Mouse (Mus musculus): ENCODE measurements around the gene Pcnp. TPM values are rescaled to one million over a fixed set of nuclear protein-coding genes. Genes with fewer than 3 reads are reported as not detected.
A peak's percentile ranks its signal among the peaks of the same experiment; 100 is the strongest.
"Not testable (repeated sequence)": the region's sequence is repeated elsewhere in the genome, so short reads cannot be mapped to it uniquely, and the experiment has no call there.

The Pcnp gene
- total RNA-seq, 1 experiment from 2014 or later = 116 TPM

- ATAC-seq (replicated peaks; ENCODE audit: low read depth, poor library complexity, severe bottlenecking) = no peak
Measured at GRCm38 (mm10) chr16:55971735-55972615, 57.6 kb downstream of the Pcnp start.

DNA sequence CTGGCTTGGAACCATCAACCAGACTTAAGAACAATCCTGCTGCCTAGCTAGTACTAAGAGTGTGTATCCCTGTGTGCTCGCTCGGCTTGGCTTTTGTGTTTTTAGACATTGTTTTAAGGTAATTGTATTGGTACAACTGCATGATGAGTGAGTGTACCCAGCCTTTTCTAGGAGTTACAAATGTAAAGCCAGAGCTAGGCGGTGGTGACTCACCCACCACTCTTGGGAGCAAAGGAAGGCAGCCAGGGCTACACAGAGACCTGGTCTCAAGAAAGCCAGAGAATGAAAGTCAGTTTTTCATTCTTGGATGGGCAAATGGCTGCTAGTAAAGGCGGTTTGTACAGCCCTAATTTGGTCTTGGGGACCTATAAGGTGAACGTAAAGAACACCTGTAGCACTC, 59.1 kb downstream of the Pcnp start:
- ATAC-seq (replicated peaks; ENCODE audit: low read depth, poor library complexity, severe bottlenecking) = no peak

GRCm38 (mm10) chr16:55969147-55969546, 60.4 kb downstream of the Pcnp start:
- peak; percentile 30 for ATAC-seq (replicated peaks; ENCODE audit: low read depth, poor library complexity, severe bottlenecking)

GRCm38 (mm10) chr16:55967221-55967620, 62.3 kb downstream of the Pcnp start:
- ATAC-seq (replicated peaks; ENCODE audit: low read depth, poor library complexity, severe bottlenecking) = no peak

DNA sequence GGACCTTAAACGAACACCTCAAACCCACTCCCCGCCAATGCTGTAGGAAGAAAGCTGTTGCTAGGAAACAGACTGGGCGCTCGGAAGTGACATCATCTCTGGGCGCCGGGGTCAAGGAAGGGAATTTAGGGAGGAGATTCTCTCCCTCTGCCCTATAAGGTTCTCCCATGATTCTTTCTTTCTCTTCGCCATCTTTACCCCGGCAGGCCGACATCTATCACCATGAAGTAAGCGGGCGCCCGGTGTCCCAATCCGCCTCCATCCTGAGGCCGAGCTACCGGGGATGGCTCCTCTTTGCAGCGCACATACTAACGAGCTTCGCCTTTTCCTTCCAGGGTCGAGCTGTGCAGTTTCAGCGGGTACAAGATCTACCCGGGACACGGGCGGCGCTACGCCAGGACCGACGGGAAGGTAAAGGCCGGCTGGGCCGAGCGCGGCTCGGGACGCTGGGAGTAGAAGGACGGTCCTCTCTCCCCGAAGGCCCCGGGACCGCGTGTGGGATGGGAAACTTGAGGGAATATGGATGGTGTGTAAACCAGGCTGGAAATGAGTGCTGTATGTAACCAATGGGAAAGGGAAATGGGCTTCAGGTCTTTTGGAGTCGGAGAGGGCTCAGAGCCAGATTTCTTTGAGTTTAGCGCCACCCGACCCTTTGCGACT, 63.2 kb downstream of the Pcnp start, which contains the start of gene Rpl24:
TSS of gene Rpl24 (plus strand) at position 64 of the 660 bp plus-strand sequence.
- peak; percentile 87 for ATAC-seq (replicated peaks; ENCODE audit: low read depth, poor library complexity, severe bottlenecking)

GRCm38 (mm10) chr16:55964126-55964949, 65.2 kb downstream of the Pcnp start:
- peak; percentile 57 for ATAC-seq (replicated peaks; ENCODE audit: low read depth, poor library complexity, severe bottlenecking)

- ATAC-seq (replicated peaks; ENCODE audit: low read depth, poor library complexity, severe bottlenecking) = not testable (repeated sequence)
Measured at GRCm38 (mm10) chr16:55963068-55963467, 66.5 kb downstream of the Pcnp start.

Other genes starting within 250 kb of the Pcnp start
- 25.9 and 26.7 TPM in 2 replicates for gene Nfkbiz, start 190.8 kb downstream of the Pcnp start, total RNA-seq (2017)
- 10.1 and 15.5 TPM in 2 replicates for gene Nxpe3, start 134.5 kb downstream of the Pcnp start, total RNA-seq (2017)
- 20.2 and 24.9 TPM in 2 replicates for gene Cep97, start 94.9 kb downstream of the Pcnp start, total RNA-seq (2017)
- 1,507 and 2,166 TPM in 2 replicates for gene Rpl24, start 63.5 kb downstream of the Pcnp start, total RNA-seq (2017)
- 42.4 and 49.9 TPM in 2 replicates for gene Zbtb11, start 55.9 kb downstream of the Pcnp start, total RNA-seq (2017)
- gene Trmt10c, start 8.1 kb upstream of the Pcnp start, total RNA-seq (2017) = 50.0 and 58.0 TPM in 2 replicates
- 26.1 and 29.4 TPM in 2 replicates for gene Senp7, start 18.6 kb upstream of the Pcnp start, total RNA-seq (2017)
- 0.44 TPM in 1 of 2 replicates, not detected in the other for gene Impg2, start 174.6 kb upstream of the Pcnp start, total RNA-seq (2017)

All from common myeloid progenitor, adult 5-6 weeks (primary cell).